Mouse (Mus musculus): ENCODE results near the gene Lrfn1. TPM values are rescaled to one million over a fixed set of nuclear protein-coding genes. Genes with fewer than 3 reads are reported as not detected.

The Lrfn1 gene
- total and polyA plus RNA-seq, 3 experiments: 0.03 to 0.11 TPM; not detected in 1

DNA sequence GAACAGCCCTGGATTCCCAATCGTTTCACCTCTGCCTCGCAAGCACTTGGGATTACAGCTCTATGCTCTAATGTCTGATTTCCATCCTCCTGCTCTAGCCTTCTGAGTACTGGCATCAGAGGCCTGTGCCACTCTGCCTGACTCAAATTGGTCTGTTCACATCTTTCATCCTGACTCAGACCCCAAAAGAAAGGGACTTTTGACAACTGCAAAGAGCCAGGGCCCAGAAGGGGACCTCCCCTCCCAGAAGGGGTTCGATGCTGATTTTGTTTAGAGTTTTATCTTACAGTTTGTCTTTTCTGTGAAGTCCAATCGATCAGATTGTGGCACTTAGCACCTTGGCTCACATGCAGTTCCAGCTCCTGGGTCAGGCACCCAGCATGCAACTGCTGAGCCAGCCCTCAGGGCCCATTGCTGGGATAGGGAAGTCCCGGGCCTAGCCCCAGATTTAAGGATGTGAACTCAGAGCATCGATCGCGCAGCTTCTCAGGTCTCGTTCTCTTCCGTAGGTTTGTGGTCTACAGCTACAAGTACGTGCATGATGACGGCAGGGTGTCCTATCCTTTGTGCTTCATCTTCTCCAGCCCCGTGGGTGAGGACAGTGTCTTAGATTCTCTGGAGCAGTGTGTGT lies 7.3 kb upstream of the Lrfn1 start:
- DNase-seq (ENCODE audit: low spot score): no peak
- H3K4me1 ChIP-seq (ENCODE audit: insufficient read depth, low read depth, low read length): peaks cover 23% of the 10 kb centered on the region

DNA sequence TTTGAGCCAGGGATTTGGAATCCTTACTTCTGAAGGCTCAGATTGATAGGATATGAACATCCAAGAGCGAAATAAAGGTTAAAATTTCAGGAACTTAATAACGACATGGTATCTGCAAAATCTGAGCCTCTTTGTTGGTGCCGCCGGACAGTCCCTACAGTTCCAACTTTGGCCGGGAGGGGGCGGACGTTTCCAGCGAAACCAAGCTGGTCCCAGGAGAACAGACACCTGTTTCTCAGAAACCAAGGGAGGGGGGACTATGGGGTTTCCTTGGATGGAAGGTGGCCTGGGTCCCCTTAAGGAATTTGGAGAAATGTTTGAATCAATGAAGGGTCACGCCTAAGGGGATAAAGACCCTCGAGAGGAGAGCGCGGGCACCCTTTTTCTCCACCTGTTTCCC lies 5.3 kb upstream of the Lrfn1 start:
- no peak for ATAC-seq (ENCODE audit: extremely low read depth, insufficient number of reproducible peaks, low FRiP score, poor library complexity, severe bottlenecking)
- H3K9me3 ChIP-seq (replicated peaks): no peaks in the 10 kb centered on the region

More for the DNA sequence above, 7.3 kb upstream of the Lrfn1 start:
- Histone ChIP-seq H3K27me3 (ENCODE audit: insufficient read depth, low read length) (peaks cover 11% of the 10 kb centered on the region; the same call in 1 of the 2 replicates), H3K4me3 (ENCODE audit: low read depth, low read length) (no peak overlapping the region), H3K36me3 (replicated peaks) (peaks cover 5% of the 10 kb centered on the region), H3K9me3 (replicated peaks) (no peaks in the 10 kb centered on the region)
- ATAC-seq (ENCODE audit: extremely low read depth, insufficient number of reproducible peaks, low FRiP score, poor library complexity, severe bottlenecking): no peak
- TF ChIP-seq CTCF (IDR thresholded peaks at IDR 0.05; ENCODE audit: low read depth, low read length): no peak

DNA sequence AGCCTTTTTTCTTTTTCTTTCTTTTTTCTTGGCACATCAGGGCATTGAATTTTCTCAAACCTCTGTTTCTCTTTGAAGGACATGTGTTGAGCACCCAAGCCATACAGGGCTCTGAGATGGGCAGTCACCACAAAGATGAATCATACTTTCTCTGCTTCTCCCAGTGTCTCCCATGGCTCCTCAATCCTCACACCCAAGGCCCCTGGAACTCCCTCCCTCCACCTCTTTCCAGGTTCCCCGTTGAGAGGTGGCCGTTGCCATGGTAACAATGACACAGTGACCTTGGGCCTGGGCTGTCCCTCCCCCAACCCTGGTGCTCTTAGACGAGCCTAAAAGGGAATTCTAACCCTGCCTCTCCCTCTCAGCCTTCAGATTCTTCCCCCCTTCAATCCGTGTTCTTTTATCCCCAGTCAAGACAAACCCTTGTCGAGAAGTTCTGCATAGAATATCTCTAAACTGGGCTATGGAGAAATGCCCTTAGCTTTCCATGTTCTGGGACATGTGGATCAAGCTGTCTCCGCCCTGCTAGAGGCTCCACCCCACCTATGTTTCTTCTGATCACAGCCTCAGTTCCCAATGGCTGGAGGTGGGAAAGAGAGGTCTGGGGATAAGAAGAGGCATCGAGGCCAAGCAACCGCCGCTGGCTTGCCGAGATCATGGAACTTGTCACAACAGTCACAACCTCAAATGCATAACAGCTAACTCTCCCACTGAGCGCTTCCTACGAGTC lies 4.5 kb upstream of the Lrfn1 start:
- H3K27me3 ChIP-seq (ENCODE audit: insufficient read depth, low read length): peaks cover 20% of the 10 kb centered on the region; the same call in 1 of the 2 replicates
- no peak overlapping the region for H3K4me3 ChIP-seq (ENCODE audit: low read depth, low read length)
- peaks cover 5% of the 10 kb centered on the region for H3K36me3 ChIP-seq (replicated peaks)
- TF ChIP-seq GATA1 (IDR thresholded peaks at IDR 0.05; ENCODE audit: borderline replicate concordance, low read length) (no peak), CTCF (IDR thresholded peaks at IDR 0.05; ENCODE audit: low read depth, low read length) (no peak), TAL1 (conservative IDR thresholded peaks at IDR 0.05; ENCODE audit: low read depth, low read length) (no peak), POLR2AphosphoS5 (IDR thresholded peaks at IDR 0.05; ENCODE audit: insufficient replicate concordance, low read depth, low read length) (no peak), GATA2 (IDR thresholded peaks at IDR 0.05; ENCODE audit: borderline replicate concordance, low read depth, low read length) (no peak)
- H3K4me1 ChIP-seq (ENCODE audit: insufficient read depth, low read depth, low read length): peaks cover 6% of the 10 kb centered on the region
- no peaks in the 10 kb centered on the region for H3K9me3 ChIP-seq (replicated peaks)
- ATAC-seq (ENCODE audit: extremely low read depth, insufficient number of reproducible peaks, low FRiP score, poor library complexity, severe bottlenecking) (no peak), DNase-seq (ENCODE audit: low spot score) (no peak)

More for the DNA sequence above, 5.3 kb upstream of the Lrfn1 start:
- TF ChIP-seq GATA1 (IDR thresholded peaks at IDR 0.05; ENCODE audit: borderline replicate concordance, low read length): no peak
- TF ChIP-seq GATA2 (IDR thresholded peaks at IDR 0.05; ENCODE audit: borderline replicate concordance, low read depth, low read length): no peak
- TF ChIP-seq TAL1 (conservative IDR thresholded peaks at IDR 0.05; ENCODE audit: low read depth, low read length): no peak
- peak; percentile 65; the same call in 1 of the 2 replicates for TF ChIP-seq CTCF (IDR thresholded peaks at IDR 0.05; ENCODE audit: low read depth, low read length)
- TF ChIP-seq POLR2AphosphoS5 (IDR thresholded peaks at IDR 0.05; ENCODE audit: insufficient replicate concordance, low read depth, low read length): no peak
- no peak overlapping the region for H3K4me3 ChIP-seq (ENCODE audit: low read depth, low read length)
- DNase-seq (ENCODE audit: low spot score): peak; percentile 33
- H3K4me1 ChIP-seq (ENCODE audit: insufficient read depth, low read depth, low read length): peaks cover 12% of the 10 kb centered on the region
- peaks cover 20% of the 10 kb centered on the region; the same call in 1 of the 2 replicates for H3K27me3 ChIP-seq (ENCODE audit: insufficient read depth, low read length)
- H3K36me3 ChIP-seq (replicated peaks): peaks cover 5% of the 10 kb centered on the region

DNA sequence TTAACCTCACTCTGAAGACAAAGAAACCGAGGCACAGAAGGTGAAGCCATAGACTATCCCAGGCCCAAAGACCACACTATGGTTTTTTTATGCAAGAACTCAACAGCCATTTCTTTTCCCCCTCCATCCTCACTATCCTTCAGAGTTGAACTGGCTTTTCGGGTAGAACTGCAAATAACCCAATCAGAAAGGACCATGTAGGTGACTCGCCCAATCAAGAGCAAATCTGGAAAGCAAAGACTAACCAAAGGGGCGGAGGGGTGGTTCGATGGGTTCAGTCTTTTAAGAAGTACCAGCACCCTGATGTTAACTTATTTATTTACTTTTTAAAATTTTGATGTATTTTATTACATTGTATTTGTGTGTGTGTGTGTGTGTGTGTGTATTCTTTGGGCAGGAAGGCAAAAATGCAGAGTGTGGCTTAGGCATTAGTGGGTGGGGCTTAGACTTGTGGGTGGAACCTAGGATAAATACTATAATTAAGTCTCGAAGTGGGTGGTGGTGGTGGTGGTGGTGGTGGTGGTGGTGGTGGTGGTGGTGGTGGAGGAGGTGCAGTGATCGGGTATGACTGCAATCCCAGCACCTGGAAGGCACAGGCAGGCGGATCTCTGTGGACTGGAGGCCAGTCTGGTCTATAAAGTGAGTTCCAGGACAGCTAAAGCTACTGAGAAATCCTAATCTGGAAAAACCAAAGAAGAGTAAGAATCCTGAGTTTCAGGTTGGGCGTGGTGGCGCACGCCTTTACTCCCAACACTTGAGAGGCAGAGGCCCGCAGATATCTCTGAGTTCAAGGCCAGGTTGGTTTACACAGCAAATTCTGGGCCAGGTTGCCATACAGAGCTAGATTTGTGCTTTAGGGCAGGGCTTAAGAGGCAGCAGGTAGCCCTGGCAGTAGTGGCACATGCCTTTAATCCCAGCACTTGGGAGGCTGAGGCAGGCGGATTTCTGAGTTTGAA lies 3.6 kb upstream of the Lrfn1 start:
- Histone ChIP-seq H3K36me3 (replicated peaks) (peaks cover 5% of the 10 kb centered on the region), H3K27me3 (ENCODE audit: insufficient read depth, low read length) (peaks cover 21% of the 10 kb centered on the region; the same call in 1 of the 2 replicates), H3K9me3 (replicated peaks) (no peaks in the 10 kb centered on the region), H3K4me1 (ENCODE audit: insufficient read depth, low read depth, low read length) (no peaks in the 10 kb centered on the region), H3K4me3 (ENCODE audit: low read depth, low read length) (no peak overlapping the region)
- DNase-seq (ENCODE audit: low spot score) (no peak), ATAC-seq (ENCODE audit: extremely low read depth, insufficient number of reproducible peaks, low FRiP score, poor library complexity, severe bottlenecking) (no peak)
- no peak for TF ChIP-seq GATA2 (IDR thresholded peaks at IDR 0.05; ENCODE audit: borderline replicate concordance, low read depth, low read length)
- TF ChIP-seq TAL1 (conservative IDR thresholded peaks at IDR 0.05; ENCODE audit: low read depth, low read length): no peak
- no peak for TF ChIP-seq GATA1 (IDR thresholded peaks at IDR 0.05; ENCODE audit: borderline replicate concordance, low read length)
- no peak for TF ChIP-seq POLR2AphosphoS5 (IDR thresholded peaks at IDR 0.05; ENCODE audit: insufficient replicate concordance, low read depth, low read length)
- TF ChIP-seq CTCF (IDR thresholded peaks at IDR 0.05; ENCODE audit: low read depth, low read length): no peak

DNA sequence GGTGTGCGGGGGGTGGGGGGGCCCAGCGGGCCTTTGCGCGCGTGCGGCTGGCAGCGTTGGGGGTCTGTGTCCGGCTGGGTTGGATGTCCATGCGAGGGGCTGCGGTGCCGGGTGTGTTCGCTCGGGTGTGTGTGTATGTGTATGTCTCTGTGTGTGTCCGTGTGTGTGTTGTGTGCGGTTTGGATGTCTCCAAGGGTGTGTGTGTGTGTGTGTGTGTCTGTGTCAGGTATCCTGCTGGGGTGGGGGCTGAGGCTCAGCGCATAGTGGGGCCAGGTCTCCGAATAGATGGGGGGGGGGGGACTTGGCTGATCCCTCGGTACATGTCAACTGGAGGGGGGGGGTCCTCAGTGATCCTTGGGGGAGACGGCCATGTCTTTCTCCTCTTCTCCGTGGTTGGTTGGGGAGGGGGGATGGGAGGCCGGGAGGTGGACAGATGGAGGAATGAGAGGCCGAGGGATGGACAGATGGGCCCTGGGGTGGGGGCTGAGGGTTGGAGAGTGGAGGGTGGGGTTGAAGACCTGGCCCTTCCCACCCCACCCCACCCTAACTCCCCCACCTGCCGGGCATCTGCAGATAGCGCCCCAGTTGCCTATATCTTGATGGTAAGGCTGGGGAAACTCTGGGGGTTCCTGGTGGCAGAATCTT lies 703 bp downstream of the Lrfn1 start:
- TF ChIP-seq TAL1 (conservative IDR thresholded peaks at IDR 0.05; ENCODE audit: low read depth, low read length) (no peak), GATA1 (IDR thresholded peaks at IDR 0.05; ENCODE audit: borderline replicate concordance, low read length) (no peak), POLR2AphosphoS5 (IDR thresholded peaks at IDR 0.05; ENCODE audit: insufficient replicate concordance, low read depth, low read length) (no peak), CTCF (IDR thresholded peaks at IDR 0.05; ENCODE audit: low read depth, low read length) (no peak), GATA2 (IDR thresholded peaks at IDR 0.05; ENCODE audit: borderline replicate concordance, low read depth, low read length) (no peak)
- peaks cover 12% of the 10 kb centered on the region; the same call in 1 of the 2 replicates for H3K27me3 ChIP-seq (ENCODE audit: insufficient read depth, low read length)
- no peaks in the 10 kb centered on the region for H3K36me3 ChIP-seq (replicated peaks)
- H3K9me3 ChIP-seq (replicated peaks): no peaks in the 10 kb centered on the region
- ATAC-seq (ENCODE audit: extremely low read depth, insufficient number of reproducible peaks, low FRiP score, poor library complexity, severe bottlenecking): no peak
- no peak overlapping the region for H3K4me3 ChIP-seq (ENCODE audit: low read depth, low read length)
- H3K4me1 ChIP-seq (ENCODE audit: insufficient read depth, low read depth, low read length): no peaks in the 10 kb centered on the region
- no peak for DNase-seq (ENCODE audit: low spot score)
